Mouse (Mus musculus) hindbrain, embryonic 10.5 days (tissue): ENCODE results near the gene Lrguk. TPM values are rescaled to one million over a fixed set of nuclear protein-coding genes. Genes with fewer than 3 reads are reported as not detected.

Source experiments
- DNase-seq: peaks from one replicate; pipeline ENCODE4 v3.0.0-alpha.2; 2017; ENCODE audit warnings: low spot score
- H3K27ac ChIP-seq: fragments of 300-500 bp; sonication (generic); 2 replicates; pipeline ENCODE4 v1.5.1; 2016; ENCODE audit warnings: mild to moderate bottlenecking, moderate library complexity
- H3K27me3 ChIP-seq: fragments of 300-500 bp; sonication (generic); 2 replicates; pipeline ENCODE4 v1.6.1; 2016; ENCODE audit warnings: mild to moderate bottlenecking; ENCODE audit not compliant: poor library complexity, insufficient read depth, severe bottlenecking
- H3K36me3 ChIP-seq: fragments of 300-500 bp; sonication (generic); 2 replicates; pipeline ENCODE4 v1.6.1; 2016; ENCODE audit warnings: mild to moderate bottlenecking, moderate library complexity
- H3K4me1 ChIP-seq: fragments of 300-500 bp; sonication (generic); replicated peaks from 2 replicates; pipeline ENCODE4 v1.6.1; 2016; ENCODE audit warnings: mild to moderate bottlenecking
- H3K4me3 ChIP-seq: fragments of 300-500 bp; sonication (generic); 2 replicates; pipeline ENCODE4 v1.5.1; 2016; ENCODE audit warnings: mild to moderate bottlenecking, moderate library complexity
- H3K9me3 ChIP-seq: fragments of 300-500 bp; sonication (generic); 2 replicates; pipeline ENCODE4 v1.6.1; 2016; ENCODE audit warnings: mild to moderate bottlenecking, moderate library complexity
- WGBS: fragments of 180-500 bp; shearing (Covaris S2); methylation state at CpG from one replicate; pipeline ENCODE4 v1.1.7; 2016; 5-methylcytosine and 5-hydroxymethylcytosine counted together
- polyA plus RNA-seq: library from polyadenylated mRNA; unstranded; fragments of >200 nt; fragmentation: Nextera tagmentation; extraction: Ambion mirVana; gene quantifications from 2 replicates; pipeline ENCODE4 v1.2.1, GENCODE M21; 2016

Gene Lrguk
- polyA plus RNA-seq, 1 experiment from 2014 or later, result 1.0 TPM

DNA sequence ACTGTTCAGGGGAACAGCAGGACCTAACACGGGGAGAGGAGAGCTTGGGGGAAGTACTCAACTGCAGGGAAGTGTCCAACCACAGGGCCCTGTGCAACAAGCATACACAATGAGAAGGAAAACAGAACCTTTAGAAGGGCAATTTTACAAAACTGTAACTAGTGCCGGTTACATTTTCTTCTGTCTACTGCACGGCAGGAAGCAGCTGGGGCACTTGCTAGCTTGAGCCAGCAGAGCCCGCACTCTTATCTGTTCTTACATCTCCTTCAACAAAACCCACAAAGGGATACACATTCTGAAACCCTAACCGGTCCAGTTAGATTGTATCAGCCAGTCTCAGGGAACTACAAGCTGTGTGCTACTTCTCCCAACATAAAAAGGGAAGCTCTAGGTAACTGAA is 126.8 kb downstream of the Lrguk start:
- 78% methylated on average over 5 of the region's 5 CpGs for WGBS
- Histone ChIP-seq H3K4me3 (no peak overlapping the region), H3K27ac (no peak overlapping the region), H3K36me3 (peaks cover 50% of the 10 kb centered on the region), H3K27me3 (no peaks in the 10 kb centered on the region), H3K4me1 (peaks cover 25% of the 10 kb centered on the region), H3K9me3 (no peaks in the 10 kb centered on the region)
- no peak for DNase-seq

DNA sequence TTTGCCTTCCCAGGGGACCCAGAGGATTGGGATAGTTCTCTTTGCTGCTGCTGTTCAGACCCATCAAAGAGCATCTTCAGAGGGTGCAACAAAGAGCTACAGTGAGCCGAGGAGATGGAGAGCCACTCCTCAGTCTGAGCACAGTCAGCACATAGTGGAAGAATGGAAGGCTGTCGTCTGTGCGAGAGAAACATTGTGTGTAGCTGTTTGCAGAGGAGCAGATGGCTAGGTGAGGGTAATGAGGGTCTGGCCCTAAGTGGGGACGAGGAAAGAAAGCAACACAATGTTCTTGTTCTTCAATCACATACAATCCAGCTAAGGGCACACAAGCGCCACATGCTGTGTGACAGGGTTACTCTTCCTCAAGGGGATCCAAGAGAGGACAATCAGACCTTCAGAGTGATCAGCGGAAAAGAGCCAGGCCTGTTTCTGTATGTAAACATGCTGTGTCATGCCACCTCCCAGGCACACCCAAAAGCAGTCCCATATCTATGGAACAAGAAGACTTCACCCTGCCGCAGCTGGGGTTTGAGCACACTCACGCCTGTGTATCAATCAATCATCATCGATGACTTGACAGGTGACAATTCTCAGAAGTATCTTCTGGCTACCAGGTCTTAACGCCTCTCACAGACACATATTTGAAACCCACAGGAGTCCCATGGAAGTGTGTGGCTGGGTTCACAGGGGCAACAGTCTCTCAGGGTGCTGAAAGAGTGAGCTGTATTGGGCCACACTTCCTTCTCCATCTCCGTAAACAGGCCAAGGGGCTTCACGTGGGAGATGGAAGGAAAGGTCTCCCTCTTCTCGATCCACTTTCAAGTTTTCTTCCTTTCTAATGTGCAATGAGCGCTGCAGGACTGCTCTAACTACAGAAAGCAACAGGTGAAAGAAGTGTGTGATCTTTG is 127.8 kb downstream of the Lrguk start:
- H3K4me1 ChIP-seq, result peaks cover 25% of the 10 kb centered on the region
- H3K9me3 ChIP-seq, result no peaks in the 10 kb centered on the region
- DNase-seq, result no peak
- peaks cover 59% of the 10 kb centered on the region for H3K36me3 ChIP-seq
- H3K27me3 ChIP-seq, result no peaks in the 10 kb centered on the region
- 0 out of 2 replicates have a peak overlapping the region, but pooled peaks have one; percentile 35 for H3K27ac ChIP-seq
- WGBS, result 85% methylated on average over 14 of the region's 14 CpGs
- no peak overlapping the region for H3K4me3 ChIP-seq

DNA sequence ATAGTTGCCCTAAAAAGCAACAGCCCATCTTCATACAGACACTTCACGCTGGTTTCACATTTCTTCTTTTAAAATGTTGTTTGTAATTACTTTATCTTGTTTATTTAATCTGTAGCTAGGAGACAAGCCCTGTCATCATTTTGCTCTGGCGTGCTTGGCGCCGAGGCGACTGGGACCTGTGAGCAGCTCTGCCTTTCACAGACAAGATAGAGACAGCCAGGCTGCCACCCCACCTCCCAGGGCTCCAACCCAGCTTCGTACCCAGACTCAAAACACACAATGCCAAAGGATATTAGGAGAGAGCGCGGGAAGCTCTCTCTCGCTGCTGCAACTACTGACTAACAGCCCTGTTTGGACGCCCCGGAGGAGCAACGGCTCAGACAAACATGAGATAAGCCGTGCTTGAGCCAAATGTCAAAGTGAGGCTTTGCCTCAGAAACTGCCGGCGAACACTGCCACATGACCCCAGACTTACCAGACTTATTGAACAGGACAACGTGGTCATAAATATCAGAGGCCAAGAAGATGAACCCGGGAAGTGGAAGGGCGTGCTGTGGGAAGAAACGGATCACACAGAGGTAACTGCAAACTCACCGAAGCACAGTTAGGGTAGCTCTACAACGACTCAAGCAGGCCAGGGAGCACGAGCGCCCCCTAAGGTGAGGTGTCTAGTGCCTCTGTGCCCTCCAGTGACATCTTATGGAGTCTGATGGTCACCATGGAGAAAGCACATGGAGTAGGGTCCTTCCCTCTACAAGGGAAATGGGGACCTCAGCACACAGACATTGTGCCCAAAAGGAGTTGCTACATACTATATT is 131.0 kb downstream of the Lrguk start:
- no peak overlapping the region for H3K27ac ChIP-seq
- H3K36me3 ChIP-seq, result peaks cover 86% of the 10 kb centered on the region
- no peak overlapping the region for H3K4me3 ChIP-seq
- H3K9me3 ChIP-seq, result no peaks in the 10 kb centered on the region
- DNase-seq, result no peak
- WGBS, result 88% methylated on average over 23 of the region's 23 CpGs
- no peaks in the 10 kb centered on the region for H3K27me3 ChIP-seq
- 0 out of 2 replicates have a peak, but pooled peaks cover 3% of the 10 kb centered on the region for H3K4me1 ChIP-seq

DNA sequence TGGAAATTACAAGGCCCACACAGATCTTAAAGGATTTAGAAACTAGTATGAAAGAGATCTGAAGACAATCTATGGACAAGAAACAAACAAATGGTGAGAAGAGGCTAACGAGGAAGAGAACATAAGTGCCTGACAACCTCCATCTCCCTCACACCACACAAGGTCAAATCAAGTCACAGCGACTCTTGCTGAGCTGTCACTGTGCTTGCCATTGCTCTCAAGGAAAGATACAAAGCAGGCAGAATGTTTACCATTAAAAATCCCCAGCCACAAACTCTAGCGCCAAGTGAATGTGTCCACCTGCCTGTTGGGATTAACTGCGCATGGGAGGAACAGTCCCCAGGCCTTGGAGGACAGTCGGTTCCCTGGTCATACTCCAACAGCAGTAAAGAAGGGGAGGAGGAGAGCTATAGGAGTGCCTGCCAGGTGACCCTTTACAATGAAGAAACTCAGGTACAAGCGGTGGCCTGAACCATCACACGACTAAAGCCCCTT is 131.6 kb downstream of the Lrguk start:
- no peak overlapping the region for H3K4me3 ChIP-seq
- H3K36me3 ChIP-seq, result peaks cover 91% of the 10 kb centered on the region
- no peaks in the 10 kb centered on the region for H3K9me3 ChIP-seq
- 0 out of 2 replicates have a peak, but pooled peaks cover 2% of the 10 kb centered on the region for H3K4me1 ChIP-seq
- H3K27me3 ChIP-seq, result no peaks in the 10 kb centered on the region
- 95% methylated on average over 7 of the region's 7 CpGs for WGBS
- H3K27ac ChIP-seq, result no peak overlapping the region
- no peak for DNase-seq

DNA sequence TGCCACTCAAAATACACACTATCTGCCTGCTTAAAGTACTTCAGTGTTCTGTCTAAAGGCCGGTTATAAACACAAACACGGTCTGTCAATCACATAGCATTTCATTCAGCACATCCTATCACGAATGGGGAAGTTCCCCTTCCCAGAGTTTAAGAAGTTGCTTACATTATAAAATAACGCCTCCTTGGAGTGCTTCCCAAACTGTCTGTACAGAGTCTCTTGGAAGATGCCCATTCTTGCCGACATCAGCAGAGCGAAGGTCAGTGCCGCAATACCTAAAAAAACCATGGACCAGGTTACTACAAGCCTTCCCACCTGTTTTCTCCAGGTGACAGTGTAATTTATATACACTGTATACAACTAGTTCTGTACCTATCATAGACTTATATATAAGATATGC is 132.3 kb downstream of the Lrguk start:
- no peaks in the 10 kb centered on the region for H3K27me3 ChIP-seq
- H3K36me3 ChIP-seq, result peaks cover 95% of the 10 kb centered on the region
- no peak overlapping the region for H3K4me3 ChIP-seq
- H3K27ac ChIP-seq, result no peak overlapping the region
- DNase-seq, result no peak
- no peaks in the 10 kb centered on the region for H3K4me1 ChIP-seq
- no peaks in the 10 kb centered on the region for H3K9me3 ChIP-seq
- WGBS, result 92% methylated on average over 7 of the region's 7 CpGs

DNA sequence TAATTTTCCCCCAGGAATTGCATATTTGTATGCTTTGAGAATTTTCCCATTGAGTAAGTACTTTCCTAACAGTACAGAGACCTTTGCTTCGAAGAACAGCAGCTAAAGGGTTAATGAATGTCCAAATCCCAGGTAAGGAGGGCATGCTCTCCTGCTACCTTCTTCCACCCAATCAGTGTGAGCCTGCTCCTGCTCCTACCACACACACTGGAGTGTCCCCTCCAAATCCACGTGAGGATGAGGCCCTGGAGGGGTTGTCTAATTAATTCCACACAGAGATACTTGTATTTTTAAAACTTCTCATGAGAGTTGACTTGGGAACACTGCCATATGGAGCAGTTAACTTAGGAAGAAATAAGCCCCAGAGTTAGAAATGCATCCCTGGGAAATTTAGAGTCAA is 133.4 kb downstream of the Lrguk start:
- H3K4me3 ChIP-seq, result no peak overlapping the region
- no peak overlapping the region for H3K27ac ChIP-seq
- peaks cover 95% of the 10 kb centered on the region for H3K36me3 ChIP-seq
- 78% methylated on average over 2 of the region's 2 CpGs for WGBS
- no peaks in the 10 kb centered on the region for H3K9me3 ChIP-seq
- DNase-seq, result no peak
- no peaks in the 10 kb centered on the region for H3K27me3 ChIP-seq
- H3K4me1 ChIP-seq, result no peaks in the 10 kb centered on the region

DNA sequence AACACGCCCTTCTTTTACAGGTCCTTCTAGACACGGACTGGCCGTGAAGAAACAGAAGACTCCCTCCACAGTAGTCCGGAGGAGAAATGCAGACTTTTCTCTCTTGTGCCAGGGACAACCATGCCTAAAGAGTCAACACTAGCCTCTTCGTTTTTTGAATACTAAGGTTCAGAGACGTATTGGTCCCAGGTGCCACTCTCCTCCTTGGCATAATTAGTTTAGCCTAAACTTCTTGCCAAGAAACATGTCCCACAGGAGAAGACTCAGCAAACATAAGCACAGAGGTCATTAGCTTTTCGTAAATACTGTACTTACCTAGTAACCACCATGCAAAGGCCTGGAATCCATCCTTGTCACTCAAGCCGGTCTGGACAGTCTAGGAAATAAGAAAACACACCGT is 133.8 kb downstream of the Lrguk start:
- Histone ChIP-seq H3K9me3 (no peaks in the 10 kb centered on the region), H3K27me3 (no peaks in the 10 kb centered on the region), H3K4me1 (no peaks in the 10 kb centered on the region), H3K27ac (no peak overlapping the region), H3K4me3 (no peak overlapping the region), H3K36me3 (peaks cover 92% of the 10 kb centered on the region)
- 94% methylated on average over 9 of the region's 9 CpGs for WGBS
- no peak for DNase-seq

DNA sequence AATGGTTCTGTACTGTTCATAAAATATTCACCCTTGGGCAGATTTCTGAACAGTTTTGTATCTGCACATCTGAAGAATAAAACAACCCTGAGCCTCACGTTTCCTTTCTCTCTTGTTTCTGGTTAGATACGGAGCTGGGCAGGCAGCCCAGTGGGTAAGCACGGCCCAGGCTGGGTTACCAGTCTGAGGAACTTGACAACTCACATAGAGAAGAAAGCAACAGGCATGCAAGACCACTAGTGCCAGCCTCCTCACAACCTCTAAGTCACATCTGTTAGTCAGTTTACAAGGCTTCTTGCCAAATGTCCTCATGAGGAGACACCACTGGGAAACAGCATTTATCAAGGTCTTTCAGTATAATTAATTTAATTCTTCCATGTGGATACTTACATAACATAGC is 139.6 kb downstream of the Lrguk start:
- Histone ChIP-seq H3K9me3 (no peaks in the 10 kb centered on the region), H3K36me3 (peaks cover 69% of the 10 kb centered on the region), H3K27me3 (no peaks in the 10 kb centered on the region), H3K4me3 (no peak overlapping the region), H3K4me1 (peaks cover 5% of the 10 kb centered on the region), H3K27ac (no peak overlapping the region)
- no peak for DNase-seq
- WGBS, result 88% methylated on average over 3 of the region's 3 CpGs

DNA sequence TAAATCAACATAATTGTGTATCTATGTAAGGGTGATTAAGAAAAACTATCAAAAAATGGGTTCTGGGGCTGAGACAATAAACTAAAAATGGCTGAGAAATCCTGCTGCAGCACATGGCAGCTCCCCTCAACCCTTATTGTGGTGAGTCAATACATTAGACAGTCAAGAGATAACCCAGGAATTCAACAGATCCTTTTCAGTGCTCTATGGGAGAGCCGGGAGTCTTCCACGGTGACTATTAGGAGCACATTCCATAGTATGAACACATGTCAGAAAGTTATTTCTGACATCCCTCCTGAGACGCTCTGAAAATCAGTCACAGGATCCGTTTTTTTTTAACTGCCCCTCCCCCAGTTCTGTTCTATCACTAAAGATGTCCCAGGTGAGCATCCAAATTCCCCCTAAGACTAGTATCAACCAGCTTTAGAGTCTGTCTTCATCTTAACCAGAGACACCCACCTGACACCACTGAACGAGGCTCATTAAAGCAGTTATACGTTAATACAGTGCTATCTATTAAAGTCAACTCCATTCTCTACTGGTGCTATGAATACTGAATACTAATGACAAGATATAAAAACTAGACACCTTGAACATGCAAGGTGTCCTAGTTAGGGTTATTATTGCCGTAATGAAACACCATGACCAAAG is 141.7 kb downstream of the Lrguk start:
- WGBS, result 88% methylated on average over 7 of the region's 7 CpGs
- Histone ChIP-seq H3K27ac (no peak overlapping the region), H3K27me3 (no peaks in the 10 kb centered on the region), H3K4me3 (no peak overlapping the region), H3K9me3 (no peaks in the 10 kb centered on the region), H3K36me3 (peaks cover 50% of the 10 kb centered on the region), H3K4me1 (peaks cover 14% of the 10 kb centered on the region)
- no peak for DNase-seq

DNA sequence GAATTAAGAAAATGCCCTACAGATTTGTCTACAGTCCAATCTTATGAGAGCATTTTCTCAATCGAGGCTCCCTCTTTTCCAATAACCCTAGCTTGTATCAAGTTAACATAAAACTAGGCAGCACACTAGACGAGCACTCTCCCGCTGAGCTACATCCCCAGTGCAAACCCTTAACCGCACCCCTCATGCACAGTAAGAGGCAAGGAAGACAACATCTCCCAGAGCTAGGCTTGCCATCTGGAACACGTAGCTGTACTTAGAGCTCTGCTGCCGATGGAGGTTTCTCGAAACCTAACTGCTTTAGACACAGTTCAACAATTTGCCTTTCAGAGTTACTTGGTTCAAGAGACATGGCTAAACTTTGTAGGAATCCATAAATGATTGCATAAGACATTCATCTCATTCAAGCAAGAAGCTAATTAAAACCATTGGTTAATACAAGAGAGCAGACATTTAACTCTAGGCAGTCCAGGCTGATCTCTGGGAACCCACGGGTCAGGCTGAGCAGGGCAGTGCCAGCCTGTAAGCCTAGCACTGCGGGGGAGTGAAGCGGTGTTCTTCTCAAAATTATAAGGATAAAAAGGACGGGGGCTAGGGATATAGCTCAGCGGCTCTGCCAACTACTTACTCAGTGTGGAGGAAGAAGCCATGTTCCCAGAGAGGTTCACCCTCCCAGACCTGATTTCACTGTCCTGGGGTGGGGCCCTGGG is 142.7 kb downstream of the Lrguk start:
- Histone ChIP-seq H3K9me3 (no peaks in the 10 kb centered on the region), H3K4me1 (peaks cover 21% of the 10 kb centered on the region), H3K27me3 (no peaks in the 10 kb centered on the region), H3K4me3 (no peak overlapping the region), H3K27ac (no peak overlapping the region), H3K36me3 (peaks cover 41% of the 10 kb centered on the region)
- WGBS, result 89% methylated on average over 12 of the region's 12 CpGs
- DNase-seq, result no peak

DNA sequence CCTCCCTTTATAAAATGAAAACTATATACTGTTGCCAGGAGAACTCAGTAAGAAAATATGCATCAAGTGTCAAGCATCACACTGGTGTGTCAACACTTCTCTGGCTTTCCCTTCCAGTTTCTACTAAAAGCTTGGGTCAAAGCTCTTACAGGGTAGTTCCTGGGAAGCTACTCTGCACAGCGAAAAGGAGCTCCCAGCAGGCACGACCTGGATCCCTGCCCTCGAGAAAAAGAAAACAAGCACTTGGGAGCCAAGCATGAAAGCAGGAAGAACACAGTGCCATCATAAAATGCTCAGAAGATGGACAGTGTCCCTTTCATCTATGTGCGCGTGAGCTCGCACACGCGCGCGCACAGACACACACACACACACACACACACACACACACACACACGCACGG is 144.0 kb downstream of the Lrguk start:
- 85% methylated on average over 12 of the region's 12 CpGs for WGBS

DNA sequence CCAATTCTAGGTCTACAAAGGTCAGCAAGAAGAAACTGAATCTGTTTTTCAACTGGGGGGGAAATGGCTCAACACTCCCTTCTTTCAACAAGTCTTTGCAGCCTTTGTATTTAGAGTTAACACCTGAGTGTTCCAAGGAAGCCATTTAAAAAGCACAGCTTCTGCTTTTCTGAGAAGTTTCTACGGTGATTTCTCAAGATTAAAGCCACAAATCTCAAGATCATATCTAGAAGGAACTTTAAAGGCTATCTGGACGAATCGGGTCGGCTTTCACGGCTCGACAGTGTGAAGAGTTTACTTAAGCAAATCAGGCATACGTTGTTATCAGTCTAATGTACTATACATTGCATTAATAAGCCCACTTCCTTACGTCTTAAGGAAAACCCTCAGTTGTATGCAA is 145.5 kb downstream of the Lrguk start:
- Histone ChIP-seq H3K4me3 (no peak overlapping the region), H3K27ac (no peak overlapping the region), H3K27me3 (no peaks in the 10 kb centered on the region), H3K36me3 (peaks cover 16% of the 10 kb centered on the region), H3K4me1 (peaks cover 21% of the 10 kb centered on the region), H3K9me3 (no peaks in the 10 kb centered on the region)
- no peak for DNase-seq
- 90% methylated on average over 8 of the region's 8 CpGs for WGBS

More for the DNA sequence above, 144.0 kb downstream of the Lrguk start:
- no peak for DNase-seq
- Histone ChIP-seq H3K4me3 (no peak overlapping the region), H3K27me3 (no peaks in the 10 kb centered on the region), H3K9me3 (no peaks in the 10 kb centered on the region), H3K27ac (no peak overlapping the region), H3K4me1 (peaks cover 21% of the 10 kb centered on the region), H3K36me3 (peaks cover 31% of the 10 kb centered on the region)
